Mouse (Mus musculus) forebrain, postnatal 0 days (tissue): Measurements from ENCODE around the gene Spag7. TPM values are rescaled to one million over a fixed set of nuclear protein-coding genes. Genes with fewer than 3 reads are reported as not detected.

ENCODE experiments used
- ATAC-seq: fragments of 200-750 bp; cut with Nextera tagmentation; 2 replicates; pipeline ENCODE4 v1.8.0; 2017; ENCODE audit warnings: mild to moderate bottlenecking, moderate library complexity
- DNase-seq: peaks from one replicate; pipeline ENCODE4 v3.0.0-alpha.2; 2015
- H3K27ac ChIP-seq: fragments of 300-500 bp; sonication (generic); 2 replicates; pipeline ENCODE4 v1.5.1; 2014; ENCODE audit warnings: low read depth, mild to moderate bottlenecking, antibody characterized with exemption, low read length, moderate library complexity, mixed read lengths
- H3K27me3 ChIP-seq: fragments of 300-500 bp; sonication (generic); 2 replicates; pipeline ENCODE4 v1.6.1; 2014; ENCODE audit warnings: mild to moderate bottlenecking, low read length, mixed read lengths; ENCODE audit not compliant: insufficient read depth
- H3K36me3 ChIP-seq: fragments of 300-500 bp; sonication (generic); 2 replicates; pipeline ENCODE4 v1.6.1; 2014; ENCODE audit warnings: mild to moderate bottlenecking, moderate library complexity; ENCODE audit not compliant: insufficient read depth
- H3K4me1 ChIP-seq: fragments of 300-500 bp; sonication (generic); 2 replicates; pipeline ENCODE4 v1.6.1; 2014; ENCODE audit warnings: antibody characterized with exemption; ENCODE audit not compliant: insufficient read depth
- H3K4me2 ChIP-seq: fragments of 300-500 bp; sonication (generic); 2 replicates; pipeline ENCODE4 v1.6.1; 2014; ENCODE audit warnings: low read depth, mild to moderate bottlenecking, moderate library complexity
- H3K4me3 ChIP-seq: fragments of 300-500 bp; sonication (generic); 2 replicates; pipeline ENCODE4 v1.5.1; 2014; ENCODE audit warnings: low read depth, low read length, mixed read lengths
- H3K9ac ChIP-seq: fragments of 300-500 bp; sonication (generic); 2 replicates; pipeline ENCODE4 v1.6.1; 2014; ENCODE audit warnings: mild to moderate bottlenecking
- H3K9me3 ChIP-seq: fragments of 300-500 bp; sonication (generic); 2 replicates; pipeline ENCODE4 v1.6.1; 2016; ENCODE audit warnings: low read length
- CTCF ChIP-seq: sonication (generic); IDR thresholded peaks from 2 replicates; pipeline ENCODE4 v1.5.1; 2016; ENCODE audit warnings: antibody characterized with exemption, control low read depth, low read depth
- WGBS: fragments of 180-500 bp; shearing (Covaris S2); extraction: QIAGEN DNeasy Blood & Tissue Kit; methylation state at CpG from one replicate; pipeline ENCODE4 v1.1.7; 2014; 5-methylcytosine and 5-hydroxymethylcytosine counted together
- microRNA-seq, 2 experiments: library from miRNA; unstranded; fragments of <30 nt; microRNA quantifications; one replicate each; pipeline ENCODE4; 2016
- polyA plus RNA-seq: library from polyadenylated mRNA; unstranded; fragments of >200 nt; fragmentation: Nextera tagmentation; extraction: Ambion mirVana; gene quantifications from 2 replicates; pipeline ENCODE4 v1.2.1, GENCODE M21; 2015
- total RNA-seq: library from RNA; depleted of rRNA; stranded (reverse); fragments of >200 nt; gene quantifications from 2 replicates; pipeline ENCODE4 v1.2.3, GENCODE M21; 2014; rRNA removed

The Spag7 gene
- total and polyA plus RNA-seq, 2 experiments from 2014 or later = 57.1 to 116 TPM

DNA sequence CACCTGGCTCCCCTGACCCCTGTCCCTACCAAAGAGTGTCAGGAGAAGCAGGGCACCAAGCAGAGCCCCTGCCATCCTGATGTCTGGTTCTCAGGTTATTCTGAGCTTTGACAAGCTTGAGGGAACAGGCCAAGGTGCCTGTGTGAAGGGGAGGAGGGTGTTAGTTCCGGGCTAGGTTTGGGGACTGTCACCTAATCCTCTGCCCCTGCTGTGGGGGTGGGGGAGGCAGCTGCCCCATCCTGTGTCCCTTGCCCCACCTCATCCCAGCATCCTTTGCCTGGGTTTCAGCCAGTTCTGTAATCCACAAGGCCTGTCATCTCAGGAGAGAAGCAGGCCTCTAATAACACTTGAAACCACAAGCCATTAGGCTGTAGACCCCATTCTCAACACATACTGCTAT lies 50.1 kb downstream of the Spag7 start, which contains the start of gene Chrne:
TSS of gene Chrne (minus strand) at position 116 of the 400 bp plus-strand sequence.
- WGBS = 20% methylated on average over 1 of the region's 1 CpGs

DNA sequence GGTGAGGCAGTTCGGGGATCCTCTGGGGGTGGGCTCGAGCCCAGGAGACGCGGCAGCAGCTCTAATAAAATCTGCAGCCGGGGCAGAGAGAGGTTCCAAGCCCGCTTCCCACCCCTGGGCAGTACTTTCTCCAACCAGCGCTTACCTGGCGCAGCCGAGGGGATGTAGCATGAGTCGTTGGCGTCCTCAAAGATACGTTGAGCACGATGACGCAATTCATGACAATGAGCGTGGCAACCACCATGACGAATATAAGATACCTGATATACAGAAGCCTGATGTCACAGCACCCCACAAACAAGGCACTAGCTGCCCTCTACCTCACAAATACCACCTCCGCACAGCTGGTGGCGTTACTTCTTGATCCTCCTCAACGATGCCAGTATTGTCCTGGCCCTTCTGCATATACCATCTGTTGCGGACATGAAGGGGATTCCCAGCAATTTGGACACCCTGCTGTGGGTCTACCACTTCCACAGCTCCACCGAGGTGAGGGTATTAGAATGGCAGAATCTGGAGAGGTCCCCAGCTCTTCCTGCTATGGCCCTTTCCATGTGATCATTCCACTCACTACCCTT lies 53.6 kb downstream of the Spag7 start, which contains the start of gene 4930544D05Rik:
TSS of gene 4930544D05Rik (plus strand) at position 333 of the 578 bp plus-strand sequence.
- WGBS = 15% methylated on average over 21 of the region's 21 CpGs
- H3K36me3 ChIP-seq = peaks cover 20% of the 10 kb centered on the region
- no peak for TF ChIP-seq CTCF
- H3K27me3 ChIP-seq = no peaks in the 10 kb centered on the region
- H3K27ac ChIP-seq = no peak within 1 kb of the TSS
- H3K4me2 ChIP-seq = peak within 1 kb of the TSS; percentile 42
- peak; percentile 20 for DNase-seq
- peak; percentile 26 for ATAC-seq
- no peak within 1 kb of the TSS for H3K9ac ChIP-seq
- no peaks in the 10 kb centered on the region for H3K4me1 ChIP-seq
- H3K9me3 ChIP-seq = no peaks in the 10 kb centered on the region
- H3K4me3 ChIP-seq = peak within 1 kb of the TSS; percentile 14; the same call in 1 of the 2 replicates

More for the DNA sequence above, 50.1 kb downstream of the Spag7 start, which contains the start of gene Chrne:
- H3K4me1 ChIP-seq = no peaks in the 10 kb centered on the region
- H3K27ac ChIP-seq = no peak within 1 kb of the TSS
- H3K27me3 ChIP-seq = no peaks in the 10 kb centered on the region
- H3K36me3 ChIP-seq = 0 out of 2 replicates have a peak, but pooled peaks cover 4% of the 10 kb centered on the region
- no peak for DNase-seq
- H3K4me2 ChIP-seq = no peak within 1 kb of the TSS
- H3K9me3 ChIP-seq = no peaks in the 10 kb centered on the region
- ATAC-seq = no peak
- no peak within 1 kb of the TSS for H3K4me3 ChIP-seq
- no peak for TF ChIP-seq CTCF
- no peak within 1 kb of the TSS for H3K9ac ChIP-seq

DNA sequence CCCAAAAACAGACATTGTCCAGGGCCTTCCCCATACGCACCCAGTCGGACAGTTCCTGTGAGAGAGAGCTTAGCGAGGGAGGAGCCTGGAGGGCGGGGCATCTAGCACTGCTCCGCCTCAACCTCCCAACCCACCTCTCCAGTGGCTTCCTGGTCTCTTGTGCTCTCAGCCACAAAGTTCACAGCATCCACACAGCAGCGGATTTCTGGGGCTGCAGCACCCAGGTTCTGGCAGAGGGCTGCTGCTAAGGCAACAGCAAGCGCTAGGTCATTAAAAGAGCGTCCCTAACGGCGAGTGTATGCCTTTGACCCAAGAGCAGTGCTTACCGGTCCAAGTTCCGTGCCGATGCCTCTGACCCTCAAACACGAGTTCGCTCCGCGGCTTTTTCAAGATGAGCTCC lies 54.1 kb downstream of the Spag7 start:
- 0 out of 2 replicates have a peak, but pooled peaks have one; percentile 7 for TF ChIP-seq CTCF
- Histone ChIP-seq H3K4me1 (no peaks in the 10 kb centered on the region), H3K4me2 (peak overlapping the region; percentile 42), H3K27me3 (no peaks in the 10 kb centered on the region), H3K9me3 (no peaks in the 10 kb centered on the region), H3K9ac (no peak overlapping the region), H3K27ac (no peak overlapping the region), H3K36me3 (peaks cover 24% of the 10 kb centered on the region), H3K4me3 (peak overlapping the region; percentile 14; the same call in 1 of the 2 replicates)
- WGBS = 4% methylated on average over 17 of the region's 17 CpGs
- ATAC-seq (peak; percentile 47), DNase-seq (peak; percentile 26)

Small RNA genes lying within 50 kb of the gene (microRNA-seq; reads per million reads assigned to microRNA genes)
- gene Mir6925 = 0 to 0.24 reads per million in 2 experiments

Other genes starting within 250 kb of the Spag7 start
- gene Arrb2, start 236.8 kb downstream of the Spag7 start, total RNA-seq = 71.9 and 74.4 TPM in 2 replicates
- 39.6 and 44.9 TPM in 2 replicates for gene Arrb2, start 236.8 kb downstream of the Spag7 start, polyA plus RNA-seq
- 21.2 and 41.3 TPM in 2 replicates for gene Med11, start 217.5 kb downstream of the Spag7 start, total RNA-seq
- gene Med11, start 217.5 kb downstream of the Spag7 start, polyA plus RNA-seq = 35.3 and 35.6 TPM in 2 replicates
- 0.54 and 1.1 TPM in 2 replicates for gene Zmynd15, start 210.0 kb downstream of the Spag7 start, total RNA-seq
- gene Zmynd15, start 210.0 kb downstream of the Spag7 start, polyA plus RNA-seq = 0.24 and 0.84 TPM in 2 replicates
- gene Cxcl16, start 209.4 kb downstream of the Spag7 start, total RNA-seq = 2.2 and 2.3 TPM in 2 replicates
- 2.0 and 2.4 TPM in 2 replicates for gene Cxcl16, start 209.4 kb downstream of the Spag7 start, polyA plus RNA-seq
- 2.8 and 6.3 TPM in 2 replicates for gene Tm4sf5, start 164.2 kb downstream of the Spag7 start, total RNA-seq
- 7.5 and 11.6 TPM in 2 replicates for gene Tm4sf5, start 164.2 kb downstream of the Spag7 start, polyA plus RNA-seq
- not detected in 2 replicates for gene Vmo1, start 154.8 kb downstream of the Spag7 start, total RNA-seq
- 0.24 TPM in 1 of 2 replicates, not detected in the other for gene Vmo1, start 154.8 kb downstream of the Spag7 start, polyA plus RNA-seq
- gene Gltpd2, start 150.2 kb downstream of the Spag7 start, total RNA-seq = not detected in 2 replicates
- 0.18 and 0.25 TPM in 2 replicates for gene Gltpd2, start 150.2 kb downstream of the Spag7 start, polyA plus RNA-seq
- 428 and 451 TPM in 2 replicates for gene Psmb6, start 144.0 kb downstream of the Spag7 start, total RNA-seq
- gene Psmb6, start 144.0 kb downstream of the Spag7 start, polyA plus RNA-seq = 820 and 1,026 TPM in 2 replicates
- not detected in 2 replicates for gene Gm40193, start 136.5 kb downstream of the Spag7 start, total RNA-seq
- gene Gm40193, start 136.5 kb downstream of the Spag7 start, polyA plus RNA-seq = not detected in 2 replicates
- gene Pld2, start 129.4 kb downstream of the Spag7 start, total RNA-seq = 33.7 and 40.5 TPM in 2 replicates
- gene Pld2, start 129.4 kb downstream of the Spag7 start, polyA plus RNA-seq = 8.4 and 11.6 TPM in 2 replicates
- gene Mink1, start 106.5 kb downstream of the Spag7 start, total RNA-seq = 63.5 and 81.2 TPM in 2 replicates
- 9.5 and 15.0 TPM in 2 replicates for gene Mink1, start 106.5 kb downstream of the Spag7 start, polyA plus RNA-seq
- 0.31 and 0.48 TPM in 2 replicates for gene 4930544D05Rik, start 53.6 kb downstream of the Spag7 start, total RNA-seq
- gene 4930544D05Rik, start 53.6 kb downstream of the Spag7 start, polyA plus RNA-seq = not detected in 2 replicates
- gene Chrne, start 50.2 kb downstream of the Spag7 start, total RNA-seq = 0.92 TPM in 1 of 2 replicates, not detected in the other
- gene Chrne, start 50.2 kb downstream of the Spag7 start, polyA plus RNA-seq = 0.58 and 1.0 TPM in 2 replicates
- gene Gp1ba, start 30.3 kb downstream of the Spag7 start, total RNA-seq = 0.10 TPM in 1 of 2 replicates, not detected in the other
- 0.08 and 0.18 TPM in 2 replicates for gene Gp1ba, start 30.3 kb downstream of the Spag7 start, polyA plus RNA-seq
- 63.2 and 76.4 TPM in 2 replicates for gene Rnf167, start 22.2 kb downstream of the Spag7 start, total RNA-seq
- gene Rnf167, start 22.2 kb downstream of the Spag7 start, polyA plus RNA-seq = 102 and 109 TPM in 2 replicates
- 133 and 134 TPM in 2 replicates for gene Slc25a11, start 21.9 kb downstream of the Spag7 start, total RNA-seq
- 151 and 160 TPM in 2 replicates for gene Slc25a11, start 21.9 kb downstream of the Spag7 start, polyA plus RNA-seq
- 386 and 408 TPM in 2 replicates for gene Pfn1, start 14.8 kb downstream of the Spag7 start, total RNA-seq
- gene Pfn1, start 14.8 kb downstream of the Spag7 start, polyA plus RNA-seq = 687 and 843 TPM in 2 replicates
- 7.4 and 14.6 TPM in 2 replicates for gene Eno3, start 12.2 kb downstream of the Spag7 start, total RNA-seq
- 4.3 and 5.5 TPM in 2 replicates for gene Eno3, start 12.2 kb downstream of the Spag7 start, polyA plus RNA-seq
- 12.8 and 17.3 TPM in 2 replicates for gene Camta2, start 18.7 kb upstream of the Spag7 start, total RNA-seq
- gene Camta2, start 18.7 kb upstream of the Spag7 start, polyA plus RNA-seq = 11.1 and 17.7 TPM in 2 replicates
- gene Inca1, start 30.7 kb upstream of the Spag7 start, total RNA-seq = 0.62 and 0.69 TPM in 2 replicates
- gene Inca1, start 30.7 kb upstream of the Spag7 start, polyA plus RNA-seq = 1.5 and 2.1 TPM in 2 replicates
- gene Kif1c, start 31.1 kb upstream of the Spag7 start, total RNA-seq = 16.8 and 25.9 TPM in 2 replicates
- 1.1 and 1.2 TPM in 2 replicates for gene Kif1c, start 31.1 kb upstream of the Spag7 start, polyA plus RNA-seq
- 13.4 and 14.8 TPM in 2 replicates for gene Zfp3, start 94.8 kb upstream of the Spag7 start, total RNA-seq
- 13.5 and 15.1 TPM in 2 replicates for gene Zfp3, start 94.8 kb upstream of the Spag7 start, polyA plus RNA-seq
- not detected in 2 replicates for gene Scimp, start 143.2 kb upstream of the Spag7 start, total RNA-seq
- gene Scimp, start 143.2 kb upstream of the Spag7 start, polyA plus RNA-seq = 0.15 TPM in 1 of 2 replicates, not detected in the other
- gene Rabep1, start 175.4 kb upstream of the Spag7 start, total RNA-seq = 107 and 109 TPM in 2 replicates
- 81.5 and 103 TPM in 2 replicates for gene Rabep1, start 175.4 kb upstream of the Spag7 start, polyA plus RNA-seq